Mouse (Mus musculus) heart, embryonic 16.5 days (tissue): Measurements from ENCODE around the gene Agpat1. TPM values are rescaled to one million over a fixed set of nuclear protein-coding genes. Genes with fewer than 3 reads are reported as not detected.

Experiments used
- ATAC-seq: fragments of 200-750 bp; cut with Nextera tagmentation; replicated peaks from 2 replicates; pipeline ENCODE4 v1.8.0; 2017; ENCODE audit warnings: moderate number of reproducible peaks; ENCODE audit not compliant: insufficient read depth, low FRiP score; ENCODE audit errors: extremely low read depth
- H3K27ac ChIP-seq: fragments of 300-500 bp; sonication (generic); 2 replicates; pipeline ENCODE4 v1.5.1; 2014; ENCODE audit warnings: mild to moderate bottlenecking, low read length, control low read depth, moderate library complexity
- H3K27me3 ChIP-seq: fragments of 300-500 bp; sonication (generic); 2 replicates; pipeline ENCODE4 v1.6.1; 2014; ENCODE audit warnings: low read length, mixed read lengths; ENCODE audit not compliant: control insufficient read depth, insufficient read depth
- H3K36me3 ChIP-seq: fragments of 300-500 bp; sonication (generic); 2 replicates; pipeline ENCODE4 v1.6.1; 2014; ENCODE audit not compliant: control insufficient read depth, insufficient read depth
- H3K4me1 ChIP-seq: fragments of 300-500 bp; sonication (generic); 2 replicates; pipeline ENCODE4 v1.6.1; 2014; ENCODE audit warnings: low read length, mixed read lengths; ENCODE audit not compliant: control insufficient read depth, insufficient read depth
- H3K4me2 ChIP-seq: fragments of 300-500 bp; sonication (generic); 2 replicates; pipeline ENCODE4 v1.6.1; 2014; ENCODE audit warnings: low read depth, mild to moderate bottlenecking, control low read depth, low read length
- H3K4me3 ChIP-seq: fragments of 300-500 bp; sonication (generic); 2 replicates; pipeline ENCODE4 v1.5.1; 2014; ENCODE audit warnings: mild to moderate bottlenecking, control low read depth, low read length
- H3K9ac ChIP-seq: fragments of 300-500 bp; sonication (generic); 2 replicates; pipeline ENCODE4 v1.6.1; 2014; ENCODE audit warnings: low read length, control low read depth
- H3K9me3 ChIP-seq: fragments of 300-500 bp; sonication (generic); replicated peaks from 2 replicates; pipeline ENCODE4 v1.6.1; 2016; ENCODE audit warnings: low read length; ENCODE audit not compliant: control insufficient read depth
- WGBS: fragments of 180-500 bp; shearing (Covaris S2); extraction: QIAGEN DNeasy Blood & Tissue Kit; methylation state at CpG from one replicate; pipeline ENCODE4 v1.1.7; 2014; 5-methylcytosine and 5-hydroxymethylcytosine counted together
- polyA plus RNA-seq: library from polyadenylated mRNA; unstranded; fragments of >200 nt; fragmentation: Nextera tagmentation; extraction: Ambion mirVana; gene quantifications from 2 replicates; pipeline ENCODE4 v1.2.1, GENCODE M21; 2015

Gene Agpat1
- 47.9 and 53.5 TPM in 2 replicates for polyA plus RNA-seq

- peak within 1 kb of the TSS; percentile 93 for H3K9ac ChIP-seq
- peak within 1 kb of the TSS; percentile 83 for H3K4me3 ChIP-seq
- peak within 1 kb of the TSS; percentile 96 for H3K4me2 ChIP-seq
- peak within 1 kb of the TSS; percentile 96 for H3K27ac ChIP-seq
- no peaks in the 10 kb centered on the region for H3K27me3 ChIP-seq
- ATAC-seq: peak; percentile 85
- H3K36me3 ChIP-seq: peaks cover 11% of the 10 kb centered on the region
- peaks cover 46% of the 10 kb centered on the region for H3K4me1 ChIP-seq
- WGBS: under 1% methylated on average over 34 of the region's 35 CpGs
- H3K9me3 ChIP-seq: no peaks in the 10 kb centered on the region
Observed at GRCm38 (mm10) chr17:34604061-34604508, at the start of gene Agpat1. Agpat1 (plus strand) TSS chr17:34604262.

GRCm38 (mm10) chr17:34555483-34555882, 48.6 kb upstream of the Agpat1 start:
- Histone ChIP-seq H3K9me3 (0 out of 2 replicates have a peak, but pooled peaks cover 1% of the 10 kb centered on the region), H3K27me3 (no peaks in the 10 kb centered on the region), H3K4me1 (no peaks in the 10 kb centered on the region), H3K36me3 (no peaks in the 10 kb centered on the region), H3K27ac (no peak overlapping the region), H3K4me3 (no peak overlapping the region), H3K9ac (no peak overlapping the region), H3K4me2 (no peak overlapping the region)
- WGBS: 20% methylated on average over 5 of the region's 5 CpGs
- ATAC-seq: 0 out of 2 replicates have a peak, but pooled peaks have one; percentile 18

GRCm38 (mm10) chr17:34556406-34556805, 47.7 kb upstream of the Agpat1 start:
- Histone ChIP-seq H3K27ac (no peak overlapping the region), H3K4me3 (no peak overlapping the region), H3K9ac (no peak overlapping the region), H3K4me1 (no peaks in the 10 kb centered on the region), H3K27me3 (no peaks in the 10 kb centered on the region), H3K36me3 (no peaks in the 10 kb centered on the region), H3K9me3 (0 out of 2 replicates have a peak, but pooled peaks cover 2% of the 10 kb centered on the region), H3K4me2 (no peak overlapping the region)
- 64% methylated on average over 8 of the region's 8 CpGs for WGBS
- no peak for ATAC-seq

GRCm38 (mm10) chr17:34557411-34557810, 46.7 kb upstream of the Agpat1 start:
- Histone ChIP-seq H3K27ac (no peak overlapping the region), H3K4me1 (no peaks in the 10 kb centered on the region), H3K36me3 (no peaks in the 10 kb centered on the region), H3K4me3 (no peak overlapping the region), H3K4me2 (no peak overlapping the region), H3K9ac (no peak overlapping the region), H3K27me3 (no peaks in the 10 kb centered on the region), H3K9me3 (0 out of 2 replicates have a peak, but pooled peaks cover 2% of the 10 kb centered on the region)
- no peak for ATAC-seq
- WGBS: 69% methylated on average over 11 of the region's 11 CpGs

- WGBS: 81% methylated on average over 7 of the region's 7 CpGs
- no peak overlapping the region for H3K27ac ChIP-seq
- no peak for ATAC-seq
Observed at GRCm38 (mm10) chr17:34559116-34559515, 44.9 kb upstream of the Agpat1 start.

GRCm38 (mm10) chr17:34559895-34560294, 44.2 kb upstream of the Agpat1 start:
- Histone ChIP-seq H3K4me3 (no peak overlapping the region), H3K9me3 (0 out of 2 replicates have a peak, but pooled peaks cover 2% of the 10 kb centered on the region), H3K36me3 (no peaks in the 10 kb centered on the region), H3K27me3 (no peaks in the 10 kb centered on the region), H3K27ac (no peak overlapping the region), H3K9ac (no peak overlapping the region), H3K4me1 (peaks cover 8% of the 10 kb centered on the region), H3K4me2 (no peak overlapping the region)
- no peak for ATAC-seq
- 24% methylated on average over 15 of the region's 15 CpGs for WGBS

More at GRCm38 (mm10) chr17:34559116-34559515, 44.9 kb upstream of the Agpat1 start:
- no peaks in the 10 kb centered on the region for H3K36me3 ChIP-seq
- no peak overlapping the region for H3K4me3 ChIP-seq
- H3K9me3 ChIP-seq: 0 out of 2 replicates have a peak, but pooled peaks cover 2% of the 10 kb centered on the region
- H3K4me2 ChIP-seq: no peak overlapping the region
- no peak overlapping the region for H3K9ac ChIP-seq
- H3K4me1 ChIP-seq: peaks cover 3% of the 10 kb centered on the region
- H3K27me3 ChIP-seq: no peaks in the 10 kb centered on the region

- Histone ChIP-seq H3K27me3 (no peaks in the 10 kb centered on the region; the same call in 1 of the 2 replicates), H3K4me1 (peaks cover 8% of the 10 kb centered on the region), H3K36me3 (no peaks in the 10 kb centered on the region), H3K27ac (no peak overlapping the region; the same call in 1 of the 2 replicates), H3K4me3 (no peak overlapping the region), H3K9me3 (0 out of 2 replicates have a peak, but pooled peaks cover 2% of the 10 kb centered on the region), H3K9ac (no peak overlapping the region), H3K4me2 (no peak overlapping the region)
- no peak for ATAC-seq
- WGBS: 88% methylated on average over 6 of the region's 6 CpGs
Observed at GRCm38 (mm10) chr17:34560438-34560837, 43.6 kb upstream of the Agpat1 start.

- Histone ChIP-seq H3K9ac (no peak overlapping the region), H3K4me2 (peak overlapping the region; percentile 21), H3K27ac (peak overlapping the region; percentile 68), H3K27me3 (no peaks in the 10 kb centered on the region; the same call in 1 of the 2 replicates), H3K9me3 (0 out of 2 replicates have a peak, but pooled peaks cover 2% of the 10 kb centered on the region), H3K4me1 (peaks cover 8% of the 10 kb centered on the region), H3K4me3 (peak overlapping the region; percentile 15; the same call in 1 of the 2 replicates), H3K36me3 (0 out of 2 replicates have a peak, but pooled peaks cover 2% of the 10 kb centered on the region)
- no peak for ATAC-seq
- WGBS: 40% methylated on average over 8 of the region's 8 CpGs
Observed at GRCm38 (mm10) chr17:34561200-34561599, 42.9 kb upstream of the Agpat1 start.

GRCm38 (mm10) chr17:34562595-34562994, 41.5 kb upstream of the Agpat1 start:
- Histone ChIP-seq H3K36me3 (0 out of 2 replicates have a peak, but pooled peaks cover 2% of the 10 kb centered on the region), H3K4me2 (no peak overlapping the region), H3K9ac (no peak overlapping the region), H3K4me3 (no peak overlapping the region), H3K9me3 (0 out of 2 replicates have a peak, but pooled peaks cover 2% of the 10 kb centered on the region), H3K27me3 (no peaks in the 10 kb centered on the region; the same call in 1 of the 2 replicates), H3K4me1 (peaks cover 8% of the 10 kb centered on the region), H3K27ac (no peak overlapping the region)
- ATAC-seq: no peak
- 66% methylated on average over 3 of the region's 3 CpGs for WGBS
